Mouse (Mus musculus) heart, postnatal 0 days (tissue): Measurements from ENCODE around the gene Ulk2.

ENCODE experiments used
- CTCF ChIP-seq: IDR thresholded peaks from 2 replicates; pipeline ENCODE4 v1.5.1; 2016; ENCODE audit warnings: antibody characterized with exemption, control low read depth, low read depth
- EP300 ChIP-seq: IDR thresholded peaks from 2 replicates; pipeline ENCODE4 v1.6.1; 2016; ENCODE audit warnings: antibody characterized with exemption, low read depth

- TF ChIP-seq CTCF: no peak
- no peak for TF ChIP-seq EP300
Measured at GRCm38 (mm10) chr11:61808551-61809117, 46.2 kb downstream of the Ulk2 start.
